Mouse (Mus musculus): ENCODE measurements around the gene Olfr706. TPM values are rescaled to one million over a fixed set of nuclear protein-coding genes. Genes with fewer than 3 reads are reported as not detected.
A peak's percentile ranks its signal among the peaks of the same experiment; 100 is the strongest.
"Not testable (repeated sequence)": the region's sequence is repeated elsewhere in the genome, so short reads cannot be mapped to it uniquely, and the experiment has no call there.

The Olfr706 gene
- not detected for total RNA-seq (2021)

GRCm38 (mm10) chr7:106888062-106888461, at the start of gene Olfr706:
Gene Olfr706, minus strand, starts transcription at chr7:106888162.
- no peak for DNase-seq

DNA sequence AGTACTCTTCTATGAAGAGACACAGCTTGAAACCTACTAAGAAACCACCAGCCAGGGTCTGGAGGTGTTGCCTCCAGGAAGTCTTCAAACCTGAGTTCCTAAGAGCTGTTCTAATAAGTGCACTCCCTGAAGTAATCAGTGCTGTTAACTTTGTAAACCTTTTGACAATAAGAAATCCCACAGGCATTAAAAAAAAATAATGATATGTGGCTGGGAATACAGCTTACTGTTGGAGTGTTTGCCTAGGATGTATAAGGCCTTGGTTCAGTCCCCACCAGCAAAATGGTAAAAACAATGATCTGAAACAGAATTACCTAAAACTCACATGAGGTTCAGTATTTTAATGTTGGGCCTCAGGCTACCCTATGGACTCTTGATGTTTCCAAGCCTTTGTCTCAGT, 44.2 kb upstream of the Olfr706 start, which contains the start of gene Olfr709-ps1:
Olfr709-ps1 (minus strand) TSS at position 101 of the 400 bp plus-strand sequence.
- DNase-seq: no peak

DNA sequence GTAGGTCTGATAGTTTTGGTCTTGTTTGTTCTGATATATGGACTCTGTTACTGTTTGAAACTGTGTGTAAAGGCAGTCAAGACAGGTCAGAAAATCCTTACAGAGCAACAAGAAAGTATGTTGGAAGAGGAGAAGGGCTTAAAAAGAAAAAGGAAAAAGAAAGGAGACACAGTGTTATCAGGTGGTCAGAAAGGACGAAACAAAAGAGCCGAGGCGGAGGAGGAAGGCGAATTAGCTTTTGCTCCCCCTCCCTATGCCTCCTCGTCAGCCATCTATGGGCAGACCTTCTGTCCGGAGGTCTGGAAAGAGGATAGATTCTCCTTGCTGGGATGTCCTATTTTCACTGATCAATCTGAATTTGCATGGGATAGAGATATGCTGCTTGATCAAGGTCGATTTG, 33.0 kb upstream of the Olfr706 start:
- peak; percentile 5 for DNase-seq

DNA sequence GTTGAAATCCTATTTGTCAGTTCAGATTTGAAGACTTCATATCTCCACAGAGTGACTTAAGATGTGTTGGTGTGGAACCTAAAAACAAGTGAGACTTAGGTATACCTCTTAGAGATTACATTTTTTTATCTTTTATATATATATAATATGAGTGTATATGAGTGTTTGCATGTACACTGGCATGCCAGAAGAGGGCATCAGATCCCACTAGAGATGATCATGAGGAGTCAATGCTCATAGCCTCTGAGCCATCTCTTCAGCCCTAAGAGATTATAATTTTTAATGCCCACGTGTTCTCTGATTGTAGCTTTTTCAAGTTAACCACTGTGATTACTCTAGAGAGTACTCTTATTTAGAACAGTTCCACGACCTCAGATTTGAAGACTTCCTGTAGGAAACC, 19.7 kb upstream of the Olfr706 start, which contains the start of gene Olfr1532-ps1:
Olfr1532-ps1 (plus strand) TSS at position 326 of the 400 bp plus-strand sequence.
- DNase-seq: no peak

DNA sequence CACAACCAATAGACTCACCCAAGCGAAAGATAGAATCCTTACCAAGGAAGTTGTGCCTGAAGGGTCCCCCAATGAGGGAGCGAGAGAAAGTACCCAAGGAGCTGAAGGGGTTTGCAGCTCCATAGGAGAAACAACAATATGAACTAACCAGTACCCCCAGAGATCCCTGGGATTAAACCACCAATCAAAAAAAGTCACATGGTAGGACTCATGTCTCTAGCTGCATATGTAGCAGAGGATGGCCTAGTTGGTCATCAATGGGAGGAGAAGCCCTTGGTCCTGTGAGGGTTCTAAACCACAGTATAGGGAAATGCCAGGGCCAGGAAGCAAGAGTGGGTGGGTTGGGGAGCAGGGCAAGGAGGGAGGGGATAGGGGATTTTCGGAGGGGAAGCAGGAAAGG, 13.2 kb upstream of the Olfr706 start, which contains the start of gene Olfr707:
Olfr707 (minus strand) TSS at position 101 of the 400 bp plus-strand sequence.
- DNase-seq: not testable (repeated sequence)

DNA sequence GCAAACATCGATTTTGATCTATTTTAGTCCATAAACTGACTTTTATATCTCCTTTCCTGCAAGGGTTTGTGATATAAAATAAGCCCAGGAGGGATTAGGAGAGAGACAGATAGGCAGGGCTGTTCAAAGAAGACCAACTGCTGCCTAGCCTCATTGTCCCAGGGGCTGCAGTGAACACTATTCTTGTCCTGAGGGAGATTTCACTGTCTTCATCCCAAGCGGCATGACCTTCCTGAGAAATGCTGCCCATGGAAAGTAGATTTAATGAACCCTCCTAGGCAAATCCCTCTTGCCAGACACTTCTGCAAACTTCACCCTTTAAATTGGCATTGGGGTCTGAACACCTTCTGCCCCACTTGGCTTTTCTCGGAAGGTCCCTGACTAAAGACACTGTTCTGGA, 11.2 kb downstream of the Olfr706 start, which contains the start of gene Olfr705:
Olfr705 (minus strand) TSS at position 101 of the 400 bp plus-strand sequence.
- DNase-seq: no peak

- DNase-seq: no peak
These were observed 25.1 kb downstream of the Olfr706 start, which contains the start of gene Olfr704 for GRCm38 (mm10) chr7:106862885-106863284. Gene Olfr704, plus strand, starts transcription at chr7:106863185.

DNA sequence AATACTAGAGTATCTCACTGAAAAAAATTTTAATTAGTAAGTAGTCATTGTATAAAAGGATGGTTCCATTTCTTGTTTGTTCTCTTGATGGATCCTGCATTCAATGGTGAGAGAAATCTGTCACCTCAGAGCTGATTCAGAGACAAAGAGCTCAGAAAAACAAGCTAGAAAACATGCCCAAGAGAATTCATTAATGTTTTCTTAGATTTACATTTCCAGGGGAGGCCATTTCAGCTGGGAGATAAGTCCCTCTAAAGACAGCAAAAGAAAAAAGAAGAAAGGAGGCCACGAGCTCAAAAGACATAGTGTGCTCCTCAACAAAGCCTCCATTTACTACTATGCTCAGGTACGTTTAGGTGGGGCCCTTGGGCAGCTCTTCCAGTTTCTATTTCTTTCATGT, 44.9 kb downstream of the Olfr706 start, which contains the start of gene Olfr703:
Olfr703 (plus strand) TSS at position 301 of the 400 bp plus-strand sequence.
- DNase-seq: no peak

DNA sequence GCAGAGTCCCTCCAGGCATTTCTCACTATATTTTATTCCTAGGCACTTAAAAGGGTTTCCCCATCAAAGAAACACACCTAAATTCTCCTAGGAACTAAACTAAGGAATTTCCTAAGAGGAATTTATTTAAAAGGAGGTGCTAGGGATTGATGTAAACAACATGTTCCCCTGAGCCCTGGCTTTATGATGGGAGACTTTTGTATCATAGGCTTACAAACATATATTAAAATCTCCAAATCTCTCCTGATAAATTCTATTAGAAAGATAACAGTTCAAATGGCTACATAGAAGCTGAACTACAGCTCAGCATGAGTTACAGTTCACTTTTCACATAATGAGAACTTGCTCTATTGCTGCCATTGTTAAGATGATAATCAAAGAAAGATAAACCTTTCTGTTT, 54.2 kb downstream of the Olfr706 start, which contains the start of gene Olfr702:
Olfr702 (minus strand) TSS at position 101 of the 400 bp plus-strand sequence.
- DNase-seq: no peak

Other genes with a start within 250 kb of the Olfr706 start
- not detected for gene Olfr693, start 207.6 kb downstream of the Olfr706 start, total RNA-seq (2021)
- not detected for gene Olfr694, start 196.3 kb downstream of the Olfr706 start, total RNA-seq (2021)
- gene Olfr695, start 171.8 kb downstream of the Olfr706 start, total RNA-seq (2021): not detected
- not detected for gene Olfr697, start 145.7 kb downstream of the Olfr706 start, total RNA-seq (2021)
- gene Olfr698, start 132.8 kb downstream of the Olfr706 start, total RNA-seq (2021): not detected
- gene Olfr699, start 95.0 kb downstream of the Olfr706 start, total RNA-seq (2021): not detected
- not detected for gene Olfr700, start 79.3 kb downstream of the Olfr706 start, total RNA-seq (2021)
- gene Olfr701, start 74.0 kb downstream of the Olfr706 start, total RNA-seq (2021): not detected
- gene Olfr702, start 54.3 kb downstream of the Olfr706 start, total RNA-seq (2021): not detected
- gene Olfr703, start 44.8 kb downstream of the Olfr706 start, total RNA-seq (2021): not detected
- gene Olfr704, start 25.0 kb downstream of the Olfr706 start, total RNA-seq (2021): not detected
- gene Olfr705, start 11.3 kb downstream of the Olfr706 start, total RNA-seq (2021): not detected
- gene Olfr707, start 13.1 kb upstream of the Olfr706 start, total RNA-seq (2021): not detected
- gene Olfr1532-ps1, start 19.8 kb upstream of the Olfr706 start, total RNA-seq (2021): not detected
- gene Olfr709-ps1, start 44.1 kb upstream of the Olfr706 start, total RNA-seq (2021): under 1 TPM in 1 of 2 experiments, not detected in 1; 0.07 TPM
- not detected for gene Olfr710, start 60.1 kb upstream of the Olfr706 start, total RNA-seq (2021)
- gene Olfr6, start 75.8 kb upstream of the Olfr706 start, total RNA-seq (2021): not detected
- gene Olfr711, start 87.3 kb upstream of the Olfr706 start, total RNA-seq (2021): not detected
- not detected for gene Olfr2, start 117.9 kb upstream of the Olfr706 start, total RNA-seq (2021)
- gene Olfr713, start 143.0 kb upstream of the Olfr706 start, total RNA-seq (2021): not detected
- gene Olfr714, start 182.8 kb upstream of the Olfr706 start, total RNA-seq (2021): not detected
- not detected for gene Olfr17, start 205.1 kb upstream of the Olfr706 start, total RNA-seq (2021)
- gene Olfr715b, start 222.2 kb upstream of the Olfr706 start, total RNA-seq (2021): not detected
- gene Olfr715, start 242.9 kb upstream of the Olfr706 start, total RNA-seq (2021): not detected